Mouse (Mus musculus): ENCODE results near the gene Sh3bp5.
A peak's percentile ranks its signal among the peaks of the same experiment; 100 is the strongest.
"Not testable (repeated sequence)": the region's sequence is repeated elsewhere in the genome, so short reads cannot be mapped to it uniquely, and the experiment has no call there.

Sh3bp5 gene

GRCm38 (mm10) chr14:31435930-31436693 lies at the start of gene Sh3bp5:
Gene Sh3bp5, minus strand, starts transcription at chr14:31436078.
- peak; percentile 93 for DNase-seq (ENCODE audit: low spot score)

GRCm38 (mm10) chr14:31482417-31482816 lies 46.5 kb upstream of the Sh3bp5 start:
- DNase-seq (ENCODE audit: low spot score) = no peak

- DNase-seq (ENCODE audit: low spot score) = no peak
Measured at GRCm38 (mm10) chr14:31473297-31473696, 37.4 kb upstream of the Sh3bp5 start.

GRCm38 (mm10) chr14:31472451-31473061 lies 36.7 kb upstream of the Sh3bp5 start:
- peak; percentile 74 for DNase-seq (ENCODE audit: low spot score)

GRCm38 (mm10) chr14:31469711-31470110 lies 33.8 kb upstream of the Sh3bp5 start:
- DNase-seq (ENCODE audit: low spot score) = no peak

- no peak for DNase-seq (ENCODE audit: low spot score)
Measured at GRCm38 (mm10) chr14:31464176-31464575, 28.3 kb upstream of the Sh3bp5 start.

- DNase-seq (ENCODE audit: low spot score) = no peak
Measured at GRCm38 (mm10) chr14:31462886-31463285, 27.0 kb upstream of the Sh3bp5 start.

GRCm38 (mm10) chr14:31462226-31462625 lies 26.3 kb upstream of the Sh3bp5 start:
- DNase-seq (ENCODE audit: low spot score) = not testable (repeated sequence)

- no peak for DNase-seq (ENCODE audit: low spot score)
Measured at GRCm38 (mm10) chr14:31458006-31458405, 22.1 kb upstream of the Sh3bp5 start.

GRCm38 (mm10) chr14:31456064-31456721 lies 20.3 kb upstream of the Sh3bp5 start:
- no peak for DNase-seq (ENCODE audit: low spot score)

- no peak for DNase-seq (ENCODE audit: low spot score)
Measured at GRCm38 (mm10) chr14:31454849-31455566, 19.1 kb upstream of the Sh3bp5 start.

GRCm38 (mm10) chr14:31453946-31454345 lies 18.1 kb upstream of the Sh3bp5 start:
- DNase-seq (ENCODE audit: low spot score) = not testable (repeated sequence)

GRCm38 (mm10) chr14:31448994-31449393 lies 13.1 kb upstream of the Sh3bp5 start:
- no peak for DNase-seq (ENCODE audit: low spot score)

- DNase-seq (ENCODE audit: low spot score) = no peak
Measured at GRCm38 (mm10) chr14:31443616-31444015, 7.7 kb upstream of the Sh3bp5 start.

- DNase-seq (ENCODE audit: low spot score) = no peak
Measured at GRCm38 (mm10) chr14:31440725-31441124, 4.8 kb upstream of the Sh3bp5 start.

GRCm38 (mm10) chr14:31440230-31440629 lies 4.4 kb upstream of the Sh3bp5 start:
- no peak for DNase-seq (ENCODE audit: low spot score)

GRCm38 (mm10) chr14:31439279-31439678 lies 3.4 kb upstream of the Sh3bp5 start:
- no peak for DNase-seq (ENCODE audit: low spot score)

GRCm38 (mm10) chr14:31437826-31438529 lies 2.1 kb upstream of the Sh3bp5 start:
- DNase-seq (ENCODE audit: low spot score) = no peak

GRCm38 (mm10) chr14:31435018-31435915 lies 611 bp downstream of the Sh3bp5 start:
- DNase-seq (ENCODE audit: low spot score) = no peak

- no peak for DNase-seq (ENCODE audit: low spot score)
Measured at GRCm38 (mm10) chr14:31434426-31434825, 1.5 kb downstream of the Sh3bp5 start.
